Mouse (Mus musculus): ENCODE measurements around the gene Pdf.

DNA sequence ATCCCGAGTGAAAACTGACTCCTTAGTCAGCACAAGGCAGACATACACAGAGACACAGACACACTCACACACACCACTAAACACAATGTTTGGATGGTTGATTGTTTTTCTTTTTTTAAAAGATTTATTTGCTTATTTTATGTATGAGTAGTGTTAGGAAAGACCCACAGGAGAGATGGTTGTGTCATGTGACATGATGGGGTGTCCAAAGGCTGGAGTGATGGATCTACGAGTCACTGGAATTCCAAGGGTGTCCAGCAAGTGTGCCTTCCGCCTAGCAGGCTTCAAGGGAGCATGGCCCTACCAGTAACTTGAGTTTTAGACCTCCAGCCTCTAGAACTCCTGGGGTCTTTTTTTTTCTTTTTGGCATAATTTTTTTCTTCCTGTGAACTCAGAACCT lies 19.1 kb downstream of the Pdf start:
- TF ChIP-seq CTCF (conservative IDR thresholded peaks at IDR 0.05; ENCODE audit: insufficient read depth, insufficient read length, low read depth, low read length) (no peak), POLR2A (IDR thresholded peaks at IDR 0.05; ENCODE audit: low read depth, low read length) (no peak)

All from kidney, adult 2 months (tissue).